Mouse (Mus musculus): ENCODE results near the gene Catsper4.

The Catsper4 gene

GRCm38 (mm10) chr4:134181825-134182224, 45.4 kb downstream of the Catsper4 start:
- no peak for DNase-seq (ENCODE audit: low read depth, low spot score)

DNA sequence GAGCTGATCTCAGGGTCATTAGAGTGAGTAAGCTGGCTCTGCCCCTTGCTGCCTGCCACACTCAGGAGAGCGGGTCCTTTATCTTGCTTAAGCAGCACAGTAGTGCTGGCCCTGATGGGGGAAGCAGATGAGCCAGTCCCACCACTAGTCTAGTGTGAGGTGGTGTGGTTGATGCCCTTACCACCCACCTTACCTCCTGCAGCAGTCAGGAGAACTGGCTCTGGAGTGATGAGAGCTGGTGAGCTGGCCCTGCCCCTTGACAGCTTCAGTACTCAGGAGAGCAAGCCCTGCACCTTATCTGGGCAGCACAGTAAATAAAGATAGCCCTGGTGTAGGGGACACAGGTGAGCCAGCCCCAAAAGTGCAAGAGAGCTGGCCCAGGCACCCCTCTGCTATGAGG, 46.1 kb downstream of the Catsper4 start:
- DNase-seq (ENCODE audit: low read depth, low spot score), result no peak

- peak; percentile 76 for DNase-seq (ENCODE audit: low read depth, low spot score)
Measured at GRCm38 (mm10) chr4:134172391-134172790, 54.8 kb downstream of the Catsper4 start.

GRCm38 (mm10) chr4:134166906-134167305, 60.3 kb downstream of the Catsper4 start:
- no peak for DNase-seq (ENCODE audit: low read depth, low spot score)

- DNase-seq (ENCODE audit: low read depth, low spot score), result no peak
Measured at GRCm38 (mm10) chr4:134165548-134166465, 61.4 kb downstream of the Catsper4 start.

DNA sequence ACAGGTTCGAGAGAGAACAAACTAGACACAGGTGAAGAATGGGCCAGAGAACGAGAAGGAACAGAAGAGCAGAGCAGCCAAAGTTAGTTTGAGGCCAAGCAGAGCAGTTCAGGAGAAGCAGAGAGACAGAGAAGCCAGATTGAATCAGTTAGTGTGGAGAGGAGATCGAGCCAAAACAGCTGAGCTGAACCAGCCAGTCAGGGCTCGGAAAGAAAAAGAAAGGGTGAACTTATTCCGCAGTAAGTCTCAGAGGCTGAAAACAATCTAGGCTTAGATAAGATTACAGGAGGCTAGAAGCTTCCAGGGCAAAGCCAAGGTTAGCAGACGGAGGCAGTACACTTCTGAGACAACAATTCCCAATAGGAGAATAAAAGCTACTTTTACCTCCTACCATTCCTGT, 62.2 kb downstream of the Catsper4 start:
- DNase-seq (ENCODE audit: low read depth, low spot score), result no peak

DNA sequence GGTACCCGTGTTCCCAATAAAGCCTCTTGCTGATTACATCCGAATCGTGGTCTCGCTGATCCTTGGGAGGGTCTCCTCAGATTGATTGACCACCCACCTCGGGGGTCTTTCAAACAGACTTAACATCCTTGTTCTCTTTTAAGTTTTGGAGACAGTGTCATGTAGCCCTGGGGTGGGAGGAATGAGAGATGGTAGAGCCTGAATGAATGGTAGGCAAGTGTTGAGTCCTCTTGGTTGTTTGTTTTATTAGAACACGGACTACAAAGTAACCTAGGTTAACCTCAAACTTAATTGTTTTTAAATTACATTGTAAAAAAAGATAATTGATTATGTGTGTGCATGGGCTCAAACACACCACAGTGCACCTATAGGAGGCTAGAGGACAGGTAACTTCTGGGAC, 62.6 kb downstream of the Catsper4 start:
- DNase-seq (ENCODE audit: low read depth, low spot score), result no peak

Data from brain, adult 2 months (tissue).